24 mouse cellular contexts compared by ENCODE assay signal in the genomic region with DNA sequence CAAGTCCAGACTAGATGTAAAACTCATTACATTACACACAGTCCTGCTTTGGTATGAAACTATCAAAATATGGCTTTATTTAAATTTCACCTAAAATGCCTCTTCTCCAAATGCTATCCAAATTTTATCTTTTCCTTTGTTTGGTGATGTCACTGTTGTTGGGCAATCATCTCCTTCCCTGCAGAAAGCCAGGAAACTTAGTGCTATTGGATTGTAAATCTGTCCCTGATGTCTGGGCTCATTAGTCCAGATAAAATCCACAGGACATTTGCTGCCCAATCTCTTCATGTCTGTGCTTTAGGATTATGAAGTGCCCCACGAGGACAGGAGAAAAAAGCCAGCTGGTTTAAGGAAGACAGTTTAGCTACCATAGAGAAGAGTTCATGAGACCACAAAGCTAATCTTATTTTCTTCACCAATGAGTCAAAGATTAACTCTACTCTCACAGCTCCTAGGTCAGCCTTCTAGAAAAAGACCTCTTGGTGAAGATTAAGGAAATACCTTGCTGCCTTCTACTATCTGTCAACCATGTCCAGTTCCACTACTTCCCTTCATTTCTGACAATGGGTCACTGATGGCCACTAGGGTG. TPM values are rescaled to one million over a fixed set of nuclear protein-coding genes. Genes with fewer than 3 reads are reported as not detected.
DNase-seq lines count a peak whose midpoint lies in the region; ATAC-seq and TF ChIP-seq lines count a peak whose summit lies in the region.
"Had no signal": no experiment of that assay in that cellular context is flagged by ENCODE, and none has a peak within 500 bp of the region (broad histone marks: within the 10 kb centered on the region; RNA-seq: fewer than 3 reads in every experiment).

No protein-coding gene starts in this region.

- ATAC-seq in kidney, embryonic 15.5 days (replicated peaks; ENCODE audit: low FRiP score), result no peak
- no peak for ATAC-seq in kidney, postnatal 0 days (replicated peaks; ENCODE audit: low FRiP score, low read depth)
- ATAC-seq in Patski, result peak; percentile 39
- ATAC-seq in forebrain, postnatal 0 days, result no peak
- ATAC-seq: CD4-positive, CD25-positive, alpha-beta regulatory T cell, adult 4 months; forebrain, embryonic 13.5 days; forebrain, embryonic 16.5 days; hindbrain, embryonic 16.5 days had no signal

- H3K36me3 ChIP-seq in kidney, adult 2 months (ENCODE audit: control insufficient read depth, insufficient read depth, low read length), result no peaks in the 10 kb centered on the region
- no peaks in the 10 kb centered on the region for H3K36me3 ChIP-seq in kidney, embryonic 15.5 days
- H3K36me3 ChIP-seq in kidney, postnatal 0 days (ENCODE audit: insufficient read depth, low read length), result no peaks in the 10 kb centered on the region
- H3K36me3 ChIP-seq in forebrain, postnatal 0 days (ENCODE audit: insufficient read depth), result no peaks in the 10 kb centered on the region

- POLR2A ChIA-PET in Patski (lab: Charles Lee), result no interaction called here

- H3K27ac ChIP-seq in kidney, adult 2 months (ENCODE audit: insufficient read depth, low read depth, low read length), result peak overlapping the region; percentile 71; the same call in 1 of the 2 replicates
- H3K27ac ChIP-seq in kidney, embryonic 15.5 days, result no peak overlapping the region
- no peak overlapping the region for H3K27ac ChIP-seq in kidney, postnatal 0 days
- no peak overlapping the region for H3K27ac ChIP-seq in forebrain, postnatal 0 days (ENCODE audit: low read depth, low read length)
- H3K27ac ChIP-seq: forebrain, embryonic 10.5 days; forebrain, embryonic 13.5 days; gastrocnemius, adult 2 months; heart, embryonic 15.5 days; hindbrain, embryonic 10.5 days; hindbrain, embryonic 13.5 days had no signal

- TF ChIP-seq CTCF in kidney, adult 2 months (conservative IDR thresholded peaks at IDR 0.05; ENCODE audit: insufficient read depth, insufficient read length, low read depth, low read length), result no peak
- 0 out of 2 replicates have a peak, but pooled peaks have one; percentile 2 for TF ChIP-seq CTCF in kidney, postnatal 0 days (IDR thresholded peaks at IDR 0.05; ENCODE audit: low read depth)
- TF ChIP-seq CTCF in Patski (IDR thresholded peaks at IDR 0.05), result peak; percentile 12
- TF ChIP-seq CTCF in forebrain, postnatal 0 days (IDR thresholded peaks at IDR 0.05; ENCODE audit: low read depth), result no peak

- H3K4me3 ChIP-seq in kidney, adult 2 months (ENCODE audit: insufficient read depth, low read depth, low read length), result no peak overlapping the region
- H3K4me3 ChIP-seq in kidney, embryonic 15.5 days (replicated peaks), result no peak overlapping the region
- no peak overlapping the region for H3K4me3 ChIP-seq in kidney, postnatal 0 days (replicated peaks; ENCODE audit: low read depth, low read length)
- no peak overlapping the region for H3K4me3 ChIP-seq in forebrain, postnatal 0 days (ENCODE audit: low read depth, low read length)
- H3K4me3 ChIP-seq: forebrain, embryonic 10.5 days; forebrain, embryonic 13.5 days; gastrocnemius, adult 2 months; heart, embryonic 12.5 days; heart, embryonic 15.5 days; hindbrain, embryonic 10.5 days; hindbrain, embryonic 13.5 days had no signal

- in situ Hi-C loops in Patski (cut with MboI; ENCODE audit: low pct_unique_long_range_greater_than_20kb), result no loop called here

- 29% methylated on average over 1 of the region's 1 CpGs for WGBS in kidney, adult 2 months
- WGBS in kidney, embryonic 15.5 days, result 48% methylated on average over 1 of the region's 1 CpGs
- 50% methylated on average over 1 of the region's 1 CpGs for WGBS in kidney, postnatal 0 days
- WGBS in forebrain, postnatal 0 days, result 67% methylated on average over 1 of the region's 1 CpGs

- H3K9ac ChIP-seq in kidney, embryonic 15.5 days, result no peak overlapping the region
- no peak overlapping the region for H3K9ac ChIP-seq in kidney, postnatal 0 days (ENCODE audit: low read depth, low read length)
- H3K9ac ChIP-seq in forebrain, postnatal 0 days, result no peak overlapping the region
- H3K9ac ChIP-seq: forebrain, embryonic 13.5 days; heart, embryonic 12.5 days; heart, embryonic 15.5 days; hindbrain, embryonic 13.5 days had no signal

- CTCF ChIA-PET in Patski (lab: Charles Lee), result interaction anchor here (0.9 to 1.7 kb wide), 5 partner anchors 9 to 30 kb away, joined by 3 to 6 read pairs (median 3); no protein-coding TSS in a partner anchor

- no peaks in the 10 kb centered on the region for H3K27me3 ChIP-seq in kidney, adult 2 months (replicated peaks; ENCODE audit: control insufficient read depth, insufficient read depth, low read length)
- H3K27me3 ChIP-seq in kidney, embryonic 15.5 days, result no peaks in the 10 kb centered on the region
- H3K27me3 ChIP-seq in kidney, postnatal 0 days (ENCODE audit: insufficient read depth, low read length), result no peaks in the 10 kb centered on the region
- H3K27me3 ChIP-seq in Patski, result no peaks in the 10 kb centered on the region
- no peaks in the 10 kb centered on the region for H3K27me3 ChIP-seq in forebrain, postnatal 0 days (ENCODE audit: insufficient read depth, low read length)
- H3K27me3 ChIP-seq: forebrain, embryonic 13.5 days; heart, embryonic 12.5 days; heart, embryonic 15.5 days; hindbrain, embryonic 13.5 days had no signal

- DNase-seq in kidney, adult 2 months, result peak; percentile 56
- no peak for DNase-seq in kidney, postnatal 0 days (ENCODE audit: low spot score)
- no peak for DNase-seq in kidney, postnatal 14 days
- DNase-seq in MN1 (ENCODE audit: low spot score) (peak; percentile 25), Patski (ENCODE audit: low read depth, low spot score) (no peak)
- no peak for DNase-seq in forebrain, postnatal 0 days
- DNase-seq: adrenal gland, postnatal 14 days; cerebellum, adult 18-20 months; cerebellum, adult 9-10 months; cerebellum, postnatal 14 days; gastrocnemius, adult 2 months; gastrocnemius, postnatal 14 days; heart, postnatal 10 days; heart, postnatal 36 days had no signal

- H3K4me1 ChIP-seq in kidney, adult 2 months (ENCODE audit: control insufficient read depth, insufficient read depth, low read length), result peaks cover 10% of the 10 kb centered on the region; the same call in 1 of the 2 replicates
- 0 out of 2 replicates have a peak, but pooled peaks cover 2% of the 10 kb centered on the region for H3K4me1 ChIP-seq in kidney, embryonic 15.5 days
- H3K4me1 ChIP-seq in kidney, postnatal 0 days (replicated peaks; ENCODE audit: insufficient read depth, low read length), result no peaks in the 10 kb centered on the region
- H3K4me1 ChIP-seq in forebrain, postnatal 0 days (ENCODE audit: insufficient read depth), result no peaks in the 10 kb centered on the region

- no peak overlapping the region for H3K4me2 ChIP-seq in kidney, embryonic 15.5 days
- no peak overlapping the region for H3K4me2 ChIP-seq in kidney, postnatal 0 days (ENCODE audit: low read length)
- no peak overlapping the region for H3K4me2 ChIP-seq in forebrain, postnatal 0 days (ENCODE audit: low read depth)
- H3K4me2 ChIP-seq: forebrain, embryonic 13.5 days; heart, embryonic 12.5 days; heart, embryonic 15.5 days; hindbrain, embryonic 13.5 days had no signal

- no peak for TF ChIP-seq POLR2A in kidney, adult 2 months (IDR thresholded peaks at IDR 0.05; ENCODE audit: low read depth, low read length)

- no peaks in the 10 kb centered on the region for H3K9me3 ChIP-seq in kidney, embryonic 15.5 days (replicated peaks)
- H3K9me3 ChIP-seq in kidney, postnatal 0 days (replicated peaks; ENCODE audit: low read length), result no peaks in the 10 kb centered on the region
- H3K9me3 ChIP-seq in forebrain, postnatal 0 days (ENCODE audit: low read length), result no peaks in the 10 kb centered on the region
- H3K9me3 ChIP-seq: forebrain, embryonic 10.5 days; forebrain, embryonic 13.5 days; heart, embryonic 12.5 days; heart, embryonic 15.5 days; hindbrain, embryonic 10.5 days; hindbrain, embryonic 13.5 days had no signal

RNA-seq across cellular contexts. Expression of gene Fam126a, which starts 31.3 kb away (rescaled TPM):
- 3.2 and 4.4 TPM in 2 replicates for polyA plus RNA-seq in kidney, adult 2 months (2012; rRNA removed)
- 23.2 and 24.4 TPM in 2 replicates for polyA plus RNA-seq in kidney, embryonic 15.5 days (2015; fragmentation: Nextera tagmentation; extraction: Ambion mirVana)
- 10.7 and 11.1 TPM in 2 replicates for polyA plus RNA-seq in kidney, postnatal 0 days (2015; fragmentation: Nextera tagmentation; extraction: Ambion mirVana)
- 29.9 TPM for polyA plus RNA-seq in Patski (2021)
- total RNA-seq in forebrain, postnatal 0 days (2014; rRNA removed), result 43.3 and 44.0 TPM in 2 replicates
- 19.2 and 25.4 TPM in 2 replicates for polyA plus RNA-seq in forebrain, postnatal 0 days (2015; fragmentation: Nextera tagmentation; extraction: Ambion mirVana)

Comparison
In these comparisons a context has a peak if more than half of its experiments do, and no peak if none do; other contexts are left out.
1. DNase-seq: peak in kidney, adult 2 months (single experiment) and MN1 (single experiment); none in kidney, postnatal 0 days (single experiment), kidney, postnatal 14 days (single experiment), Patski (single experiment) and forebrain, postnatal 0 days (single experiment).
2. CTCF ChIP-seq: peak in kidney, postnatal 0 days (single experiment) and Patski (single experiment); none in kidney, adult 2 months (single experiment) and forebrain, postnatal 0 days (single experiment).